Mouse (Mus musculus) layer of hippocampus, postnatal 36 days (tissue): ENCODE measurements around the gene Rangrf. TPM values are rescaled to one million over a fixed set of nuclear protein-coding genes. Genes with fewer than 3 reads are reported as not detected.
"Not testable (repeated sequence)": the region's sequence is repeated elsewhere in the genome, so short reads cannot be mapped to it uniquely, and the experiment has no call there.

Experiments used
- DNase-seq, 2 experiments: peaks; one replicate each; pipeline ENCODE4 v3.0.0; 2022
- total RNA-seq, 2 experiments: library from RNA; stranded (reverse); gene quantifications; 2 replicates each; pipeline ENCODE4 v1.2.3; 2021

Gene Rangrf
- total RNA-seq, 2 experiments from 2014 or later = 17.6 to 19.7 TPM

DNA sequence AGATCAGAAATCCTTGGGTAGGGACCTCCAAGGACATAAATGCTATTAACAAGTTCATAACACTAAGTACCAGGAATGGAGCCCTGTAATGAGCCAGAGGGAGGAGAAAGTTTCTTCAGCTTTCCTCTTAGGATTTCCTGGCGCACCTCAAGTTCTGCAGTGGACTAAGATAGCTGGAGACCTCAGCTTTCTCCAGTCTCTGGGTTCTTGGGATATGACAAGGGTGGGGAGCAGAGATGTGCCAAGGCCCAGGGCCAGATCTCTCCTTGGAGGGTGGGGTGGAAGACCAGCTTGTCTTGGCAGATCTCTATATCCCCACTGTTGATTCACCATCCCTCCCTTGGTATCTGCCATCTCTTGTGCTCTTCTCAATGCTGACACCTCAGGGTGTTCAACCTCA lies 616 bp upstream of the Rangrf start:
- DNase-seq = no peak

DNA sequence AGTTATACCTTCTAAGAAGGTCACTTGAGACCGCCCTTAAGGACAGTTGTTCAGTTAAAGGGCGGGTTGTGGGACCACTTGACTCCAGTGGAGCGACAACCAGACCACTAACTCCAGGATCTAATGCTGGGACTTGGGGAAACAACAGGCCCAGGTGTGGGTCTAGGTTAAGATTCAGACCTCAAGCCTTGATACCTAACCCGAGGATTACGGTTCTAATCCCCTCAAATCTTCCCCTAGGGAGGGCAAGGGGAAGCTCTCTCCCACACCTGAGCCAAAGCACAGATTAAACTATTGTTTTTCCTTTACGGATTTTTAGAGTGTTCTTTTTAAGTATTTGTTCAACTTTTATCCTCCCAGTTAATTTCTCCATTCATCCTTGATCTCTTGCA lies 930 bp downstream of the Rangrf start:
- DNase-seq = no peak

DNA sequence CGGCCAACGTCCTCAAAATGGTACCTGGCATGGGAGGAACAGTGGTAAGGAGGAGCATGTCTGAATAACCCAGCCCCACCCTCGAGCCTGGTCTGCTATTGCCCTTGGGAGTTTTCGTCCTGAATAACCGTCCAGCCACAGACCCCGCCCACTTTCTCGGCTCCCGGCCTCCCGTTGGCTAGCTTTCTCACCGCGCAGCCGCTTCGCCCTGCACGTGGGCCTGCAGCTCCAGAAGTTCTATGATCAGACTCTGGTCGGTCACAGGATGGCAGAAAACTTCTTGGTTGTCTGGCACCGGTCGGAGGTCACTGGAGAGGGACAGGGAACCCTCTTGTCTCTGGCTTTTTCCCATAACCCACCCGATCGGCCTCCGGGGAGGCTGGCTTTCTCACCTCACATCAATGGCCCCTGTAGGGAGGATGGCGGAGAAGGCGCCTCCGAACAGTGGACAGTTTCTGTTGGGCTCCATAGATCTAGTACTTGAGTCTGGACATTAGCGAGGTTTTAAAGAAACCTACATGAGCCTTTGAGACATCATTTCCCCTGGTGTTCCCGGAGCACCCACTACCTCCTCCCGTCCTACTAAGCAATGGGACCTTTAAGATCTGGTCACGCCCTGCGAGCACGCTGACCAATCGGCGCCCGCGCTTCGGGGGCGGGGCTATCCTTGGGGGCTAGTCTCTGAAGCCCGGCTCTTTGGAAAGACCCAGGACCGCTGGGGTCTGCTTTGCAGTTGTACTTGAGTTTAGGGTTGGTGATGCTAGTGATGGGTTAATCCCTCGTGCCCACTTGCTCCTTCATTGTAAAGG lies 1.5 kb downstream of the Rangrf start:
- DNase-seq = peak; percentile 77 to 80

DNA sequence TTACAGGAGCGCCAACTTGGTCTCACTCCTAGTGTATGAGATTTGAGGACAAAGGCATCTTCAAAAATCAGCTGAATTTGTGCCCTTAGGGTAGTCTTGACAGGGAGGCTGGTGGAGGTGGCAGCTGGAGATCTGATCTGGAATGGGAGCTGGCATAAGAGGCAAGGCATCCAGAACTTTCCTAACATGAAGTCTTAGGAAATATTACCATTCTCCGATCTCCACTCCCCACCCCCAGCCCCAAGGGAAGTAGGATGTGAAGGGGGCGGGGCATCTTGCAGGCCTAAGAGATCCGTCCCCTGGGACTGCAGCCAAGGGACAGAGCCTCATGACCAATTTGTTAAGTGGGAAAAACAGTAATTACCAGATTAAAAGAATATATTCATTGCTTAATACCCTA lies 4.8 kb downstream of the Rangrf start:
- no peak for DNase-seq

DNA sequence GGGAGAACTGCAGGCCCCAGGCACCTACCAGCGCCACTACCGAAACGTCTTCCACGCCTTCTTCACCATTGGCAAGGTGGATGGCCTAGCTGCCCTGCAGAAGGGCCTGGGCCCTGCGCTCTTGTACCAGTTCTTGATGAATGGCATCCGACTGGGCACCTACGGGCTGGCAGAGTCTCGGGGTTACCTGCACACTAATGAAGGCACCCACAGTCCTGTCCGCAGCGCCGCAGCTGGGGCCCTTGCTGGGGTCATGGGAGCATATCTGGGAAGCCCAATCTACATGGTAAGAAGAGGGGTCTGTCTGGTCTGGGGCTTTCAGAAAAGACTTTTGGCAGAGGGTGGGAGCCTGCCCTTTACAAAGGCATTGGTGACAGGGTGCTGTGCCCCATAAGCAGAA lies 6.2 kb downstream of the Rangrf start:
- no peak for DNase-seq

DNA sequence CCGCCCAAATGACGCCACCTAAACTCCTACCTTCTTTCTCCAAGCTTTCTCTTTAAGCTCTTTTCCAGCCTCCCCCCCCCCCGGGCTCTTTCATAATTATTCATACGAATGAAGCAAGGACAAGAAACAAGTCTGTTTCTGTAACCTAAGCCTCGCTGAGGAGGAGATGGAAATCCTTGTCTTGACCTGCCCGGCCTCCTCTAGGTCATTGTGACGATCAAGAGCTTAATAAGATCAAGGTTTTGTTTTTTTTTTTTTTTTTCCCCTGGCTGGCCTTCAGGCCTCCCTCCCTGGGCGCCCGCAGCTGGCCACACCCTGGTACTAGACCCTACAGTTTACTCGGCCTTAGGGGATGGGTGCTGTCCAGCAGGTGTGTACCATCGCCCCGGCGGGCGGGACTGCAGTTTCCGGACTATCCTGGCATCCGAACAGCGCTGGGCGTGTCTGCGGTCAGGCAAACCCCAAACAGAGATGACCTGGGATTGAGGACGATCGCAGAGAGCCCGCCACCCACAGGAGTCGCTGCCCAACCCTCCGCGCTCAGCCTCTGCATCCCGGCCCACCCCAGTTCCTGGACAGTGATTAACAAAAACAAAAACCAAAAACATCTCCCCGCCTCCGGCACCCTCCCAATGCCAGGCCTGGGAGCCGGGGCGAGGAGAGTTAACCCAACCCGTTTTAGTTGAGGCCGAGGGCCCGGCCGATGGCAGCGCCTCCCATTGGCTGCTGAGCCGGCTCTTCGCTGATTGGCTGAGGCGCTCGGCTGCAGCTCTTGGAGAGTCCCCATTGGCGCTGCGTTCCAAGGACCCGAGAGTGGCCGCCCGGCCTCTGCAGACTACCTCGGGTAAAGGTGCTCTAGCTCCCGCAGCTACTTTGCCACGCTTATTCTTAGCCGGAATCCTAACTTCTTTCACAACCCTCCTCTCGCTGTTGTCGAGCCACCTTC lies 7.4 kb downstream of the Rangrf start, which contains the start of gene Slc25a35:
TSS of gene Slc25a35 (plus strand) at position 795 of the 946 bp plus-strand sequence.
- peak; percentile 89 for DNase-seq

DNA sequence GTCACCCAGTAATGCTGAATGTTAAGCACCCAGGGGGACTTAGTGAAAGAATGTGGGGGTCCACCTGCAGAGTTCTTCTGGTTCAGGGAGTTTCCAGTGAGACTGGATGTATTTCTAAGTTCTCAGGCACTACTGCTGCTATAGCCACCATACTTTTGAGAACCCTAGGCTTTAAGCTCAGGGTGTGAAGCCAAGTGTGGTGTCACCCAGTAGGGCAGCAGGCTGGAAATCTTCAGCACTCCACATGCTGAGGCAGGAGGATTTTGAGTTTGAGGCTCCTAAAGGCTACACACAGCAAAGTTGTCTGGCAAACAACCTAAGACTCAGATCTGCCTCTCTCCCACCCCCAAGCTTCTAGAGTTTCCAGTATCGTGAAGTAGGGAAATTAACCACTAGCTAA lies 8.4 kb downstream of the Rangrf start:
- DNase-seq = no peak

DNA sequence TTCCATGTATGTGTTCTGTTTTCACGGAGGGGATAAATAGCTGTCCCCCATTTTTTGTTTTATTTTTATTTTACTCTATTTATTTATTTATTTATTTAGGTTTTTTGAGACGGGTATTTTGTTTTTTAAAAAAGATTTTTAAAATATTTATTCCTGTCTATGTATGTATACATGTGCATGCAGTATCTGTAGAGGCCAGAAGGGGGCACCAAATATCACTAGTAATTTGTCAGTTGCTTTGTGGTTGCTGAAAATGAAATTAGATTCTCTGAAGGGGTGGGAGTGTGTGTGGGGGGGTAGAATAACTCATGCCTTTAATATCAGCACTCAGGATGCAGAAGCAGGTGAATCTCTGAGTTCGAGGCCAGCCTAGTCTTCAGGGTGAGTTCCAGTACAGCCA lies 9.1 kb downstream of the Rangrf start:
- no peak for DNase-seq

DNA sequence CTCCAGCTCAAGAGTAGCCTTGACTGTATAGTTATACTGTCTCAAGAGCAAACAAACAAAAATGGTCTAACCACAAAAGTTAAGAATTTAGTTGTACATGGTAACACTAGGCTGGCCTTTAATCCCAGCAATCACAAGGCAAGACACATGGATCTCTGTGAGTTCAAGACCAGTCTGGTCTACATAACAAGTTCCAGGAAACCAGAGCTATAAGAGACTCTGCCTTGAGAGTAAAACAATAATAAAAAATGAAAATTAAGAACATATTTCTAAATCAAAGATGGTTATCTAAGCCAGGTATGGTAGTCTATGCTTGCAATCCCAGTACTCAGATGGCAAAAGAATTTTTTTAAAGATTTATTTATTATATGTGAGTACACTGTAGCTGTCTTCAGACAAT lies 9.9 kb downstream of the Rangrf start:
- no peak for DNase-seq

DNA sequence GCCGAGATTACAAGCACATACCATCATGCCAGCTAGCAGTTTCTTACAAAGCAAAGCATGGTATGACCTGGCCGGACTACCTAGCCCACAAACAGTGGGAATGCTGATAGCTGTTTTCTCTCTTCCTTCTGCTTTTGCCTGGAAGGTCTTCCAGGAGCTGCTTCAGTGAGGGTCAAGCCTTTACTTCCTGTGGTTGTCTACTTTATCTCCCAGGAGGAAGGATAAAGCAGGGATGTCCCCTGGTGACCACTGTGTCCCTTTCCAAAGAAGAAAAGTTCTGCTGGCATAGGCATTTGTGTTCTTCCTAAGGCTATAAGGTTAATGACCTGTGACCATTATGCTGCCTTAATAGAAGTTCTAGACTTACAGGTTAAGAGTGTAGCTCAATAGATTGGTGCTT lies 11.6 kb downstream of the Rangrf start:
- DNase-seq = no peak

DNA sequence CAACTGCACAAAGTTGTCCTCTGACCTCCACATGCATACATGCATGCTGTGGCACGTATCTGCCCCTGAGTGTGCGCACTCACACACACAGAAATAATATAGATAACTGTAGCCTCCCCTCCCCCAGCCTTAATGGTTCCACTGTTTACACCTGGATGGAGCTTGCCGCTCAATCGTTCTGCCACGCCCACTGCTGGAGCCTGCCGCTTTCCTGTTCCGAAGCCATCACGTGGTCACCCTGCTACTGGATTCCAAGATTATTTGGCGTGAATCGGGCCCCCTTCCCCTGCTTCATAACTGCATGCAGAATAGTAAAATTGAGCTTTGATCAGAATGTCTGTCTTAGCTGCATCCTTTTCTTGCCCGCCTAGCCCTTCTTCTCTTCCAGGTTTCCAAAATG lies 12.8 kb downstream of the Rangrf start:
- DNase-seq = not testable (repeated sequence)

DNA sequence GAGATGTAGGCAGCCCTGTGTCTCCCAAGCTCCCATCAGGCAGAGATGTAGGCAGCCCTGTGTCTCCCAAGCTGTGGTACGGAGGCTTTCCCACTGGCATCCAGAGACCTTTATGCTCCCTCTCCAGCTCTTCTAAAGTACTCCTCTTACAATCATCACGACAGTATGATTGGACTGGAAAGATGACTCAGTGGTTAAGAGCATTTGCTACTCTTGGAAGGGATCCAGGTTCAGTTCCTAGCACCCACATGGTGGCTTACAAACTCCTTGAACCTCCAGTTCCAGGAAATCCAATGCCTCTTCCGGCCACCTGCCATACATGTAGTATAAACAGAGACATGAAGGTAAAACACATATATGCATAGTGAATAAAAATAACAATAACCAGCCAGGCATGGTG lies 13.4 kb downstream of the Rangrf start:
- no peak for DNase-seq

DNA sequence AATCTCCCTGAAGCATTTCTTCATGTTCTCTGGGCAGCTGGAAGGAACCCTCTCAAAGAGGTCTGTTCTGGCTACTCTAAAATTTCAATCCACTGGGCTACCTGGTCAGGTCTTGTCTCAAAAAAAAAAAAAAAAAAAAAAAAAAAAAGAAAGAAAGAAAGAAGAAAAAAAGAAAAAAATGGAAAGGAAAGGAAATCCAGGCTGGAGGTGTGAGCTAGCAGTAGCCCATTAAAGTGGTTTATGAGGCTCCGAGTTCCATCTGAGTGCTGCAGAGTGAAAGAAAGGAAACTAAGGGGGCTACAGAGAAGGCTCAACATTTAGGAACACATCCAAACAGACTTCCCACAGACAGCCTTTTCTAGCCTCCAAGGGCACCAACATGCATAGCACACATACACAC lies 17.0 kb downstream of the Rangrf start:
- DNase-seq = no peak

DNA sequence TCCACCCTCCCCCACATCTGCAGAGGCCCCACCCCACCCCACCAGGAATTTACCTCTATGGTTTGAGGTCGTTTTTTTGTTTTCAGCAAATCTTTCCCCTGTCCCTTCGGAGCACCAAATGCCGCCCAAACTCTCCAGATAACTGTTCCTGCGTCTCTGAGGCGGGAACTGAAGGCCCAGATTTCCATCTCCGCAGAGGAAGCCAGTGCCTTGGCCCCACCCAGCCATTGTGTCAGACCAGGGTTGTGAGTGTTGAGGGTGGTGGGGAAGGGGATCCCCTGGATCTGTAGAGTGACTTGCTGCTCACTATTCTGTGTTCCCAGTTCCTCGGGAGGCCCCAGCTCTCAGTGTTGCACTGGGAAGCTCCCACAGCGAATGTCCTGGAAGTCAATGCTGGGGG lies 17.7 kb downstream of the Rangrf start, which contains the start of gene Arhgef15:
TSS of gene Arhgef15 (minus strand) at position 173 of the 400 bp plus-strand sequence.
- DNase-seq = no peak

DNA sequence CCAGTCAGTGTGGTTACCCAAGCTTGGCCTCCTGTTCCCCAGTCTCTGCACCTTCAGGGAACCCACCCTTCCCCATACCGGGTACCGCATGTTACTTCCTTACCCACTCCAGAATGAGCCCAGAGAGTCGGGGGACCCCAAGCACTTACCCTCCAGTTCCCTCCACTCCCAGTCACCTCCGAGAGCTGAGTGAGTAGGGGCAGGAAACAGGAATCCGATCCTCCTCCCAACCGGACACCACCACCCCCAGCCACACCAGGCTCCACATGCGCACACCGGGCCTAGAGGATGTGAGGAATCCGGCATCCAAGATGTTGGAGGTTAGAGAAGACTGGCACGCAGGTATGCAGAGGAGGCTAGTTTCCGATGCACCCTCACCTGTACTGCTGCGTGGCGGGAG lies 18.3 kb downstream of the Rangrf start:
- DNase-seq = no peak

DNA sequence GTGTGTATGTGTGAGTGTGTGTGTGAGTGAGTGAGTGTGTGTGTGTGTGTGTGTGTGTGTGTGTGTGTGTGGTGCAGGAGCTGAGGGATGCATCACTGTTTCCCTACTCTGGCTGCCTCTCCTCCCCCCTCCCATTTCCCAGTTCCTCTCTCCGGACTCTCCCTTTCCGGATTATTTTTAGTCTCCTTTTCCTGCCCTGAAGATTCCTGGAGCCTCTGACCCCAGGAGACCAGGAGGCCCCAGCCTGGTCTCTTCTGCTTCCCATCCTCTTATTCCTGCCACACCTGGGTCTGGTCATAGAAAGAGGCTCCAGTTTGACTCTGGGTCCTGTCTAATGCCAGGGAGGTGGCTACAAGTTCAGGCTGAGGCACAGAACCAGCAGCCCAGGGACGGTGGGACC lies 18.9 kb downstream of the Rangrf start:
- DNase-seq = no peak

DNA sequence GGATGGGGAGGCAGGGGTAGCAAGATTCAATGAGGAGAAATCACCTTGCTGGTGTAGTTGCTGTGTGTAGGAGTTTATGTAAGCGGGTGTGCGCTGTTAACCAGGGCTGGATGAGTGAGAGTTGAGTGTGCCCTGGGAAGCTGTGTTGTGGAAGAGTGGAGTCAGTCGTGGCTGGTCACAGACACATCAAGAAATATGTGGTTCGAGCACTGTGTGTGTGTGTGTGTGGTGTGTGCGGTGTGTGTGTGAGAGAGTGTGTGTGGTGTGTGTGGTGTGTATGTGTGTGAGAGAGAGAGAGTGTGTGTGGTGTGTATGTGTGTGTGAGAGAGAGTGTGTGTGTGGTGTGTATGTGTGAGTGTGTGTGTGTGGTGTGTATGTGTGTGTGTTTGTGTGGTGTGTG lies 19.5 kb downstream of the Rangrf start:
- DNase-seq = no peak

DNA sequence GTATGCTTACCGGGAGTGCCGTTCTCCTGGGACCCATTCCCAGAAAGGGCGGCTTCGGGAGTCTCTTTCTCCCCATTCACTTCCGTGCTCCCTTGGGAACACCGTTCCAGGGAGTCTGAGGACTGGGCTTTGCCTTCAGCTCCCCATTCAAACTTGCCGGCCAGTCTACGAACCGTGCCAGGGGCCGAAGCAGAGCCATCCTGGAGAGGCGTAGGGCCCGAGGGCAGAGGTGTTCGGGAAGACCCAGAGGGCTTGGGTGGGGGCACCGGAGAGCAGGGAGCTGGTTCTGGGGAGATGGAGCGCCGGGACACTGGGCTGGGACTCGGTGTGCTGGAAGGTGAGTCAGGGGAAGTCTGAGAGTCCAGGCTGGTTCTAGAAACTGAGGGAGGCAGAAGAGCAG lies 20.6 kb downstream of the Rangrf start:
- no peak for DNase-seq

DNA sequence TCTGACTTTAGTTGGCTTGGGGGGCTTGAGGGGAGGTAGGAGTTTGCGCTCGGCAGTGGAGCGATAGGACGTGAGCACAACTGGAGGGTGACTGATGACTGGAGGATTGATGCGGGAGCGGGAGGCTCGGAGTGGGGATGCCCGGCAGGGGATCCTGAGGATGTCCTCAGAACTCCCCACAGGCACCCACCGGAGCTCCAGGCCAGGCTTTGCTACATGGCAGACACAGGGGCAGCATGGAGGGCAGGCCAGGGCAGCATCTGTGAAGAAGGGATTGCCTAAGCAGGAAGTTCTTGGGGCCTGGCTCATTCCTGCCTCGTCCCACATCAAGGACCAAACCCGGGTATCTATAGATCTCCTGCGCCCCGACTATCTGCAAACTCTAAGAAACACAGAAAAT lies 21.1 kb downstream of the Rangrf start:
- DNase-seq = no peak

DNA sequence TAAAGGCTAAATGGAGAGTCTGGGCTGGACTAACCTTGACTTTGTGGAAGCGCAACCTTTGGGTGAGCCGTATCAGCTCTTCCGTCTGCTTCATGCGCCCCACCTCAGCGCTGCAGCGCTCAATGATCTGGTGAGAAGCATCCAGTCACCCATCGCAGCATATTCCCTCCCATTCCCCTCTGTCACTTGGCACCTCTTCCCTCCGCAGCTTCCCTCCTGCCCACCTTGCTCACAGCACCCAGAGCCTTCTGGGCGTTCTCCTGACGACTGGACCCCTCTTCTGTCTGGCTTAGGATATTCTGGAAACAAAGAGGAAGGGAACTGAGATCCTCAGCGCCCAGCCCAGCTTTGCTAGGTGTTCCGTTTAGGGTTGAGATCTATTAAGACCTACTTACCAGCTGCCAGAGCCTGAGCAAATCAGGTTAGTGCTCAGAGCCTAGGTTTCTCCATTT lies 27.4 kb downstream of the Rangrf start:
- no peak for DNase-seq

DNA sequence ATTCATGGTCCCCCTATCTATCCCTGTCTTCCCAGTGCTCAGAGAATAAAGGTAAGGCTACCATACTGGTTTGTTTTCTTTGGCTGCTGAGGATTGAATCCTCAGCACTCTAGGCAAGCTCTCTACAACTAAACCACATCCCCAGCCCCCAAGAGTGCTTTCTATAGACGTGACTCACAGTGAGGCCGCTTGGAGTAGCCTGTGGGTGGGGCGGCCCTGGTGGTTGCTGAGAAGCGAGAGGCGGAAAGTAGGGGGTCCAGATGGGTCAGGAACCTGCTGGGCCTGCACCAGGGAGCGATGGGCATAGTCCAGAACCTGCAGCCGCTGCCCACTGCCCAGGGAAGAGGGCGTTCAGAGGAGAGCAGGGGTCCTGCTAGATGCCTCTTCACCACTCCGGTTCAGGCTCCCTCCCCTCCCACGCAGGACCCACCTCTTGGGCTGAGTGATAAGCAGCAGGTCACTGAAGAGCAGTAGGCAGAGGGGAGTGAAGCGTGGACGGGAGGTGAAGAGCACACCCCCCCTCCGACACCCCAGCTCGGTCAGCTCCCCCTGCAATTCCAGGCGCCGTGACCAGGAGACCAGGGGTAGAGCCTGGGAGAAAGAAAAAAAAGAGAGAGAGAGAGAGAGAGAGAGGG lies 28.1 kb downstream of the Rangrf start:
- no peak for DNase-seq

DNA sequence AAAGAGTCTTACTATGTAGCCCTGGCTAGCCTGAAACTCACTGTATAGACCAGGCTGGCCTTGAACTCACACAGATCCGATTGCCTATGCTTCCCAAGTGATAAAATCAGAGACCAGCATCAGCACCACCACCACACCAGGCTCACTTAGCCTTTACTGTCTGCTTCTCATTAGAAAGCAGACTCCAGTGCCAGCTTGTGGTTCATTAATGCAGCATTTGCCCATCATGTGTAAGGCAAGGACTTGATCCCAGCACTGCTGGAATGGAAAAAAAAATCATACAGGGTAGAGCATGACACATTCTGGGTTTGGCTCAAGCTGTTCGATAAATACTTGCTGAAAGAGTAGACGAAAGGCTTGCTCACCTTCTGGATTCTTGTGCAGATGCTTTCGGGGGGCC lies 29.0 kb downstream of the Rangrf start:
- no peak for DNase-seq

DNA sequence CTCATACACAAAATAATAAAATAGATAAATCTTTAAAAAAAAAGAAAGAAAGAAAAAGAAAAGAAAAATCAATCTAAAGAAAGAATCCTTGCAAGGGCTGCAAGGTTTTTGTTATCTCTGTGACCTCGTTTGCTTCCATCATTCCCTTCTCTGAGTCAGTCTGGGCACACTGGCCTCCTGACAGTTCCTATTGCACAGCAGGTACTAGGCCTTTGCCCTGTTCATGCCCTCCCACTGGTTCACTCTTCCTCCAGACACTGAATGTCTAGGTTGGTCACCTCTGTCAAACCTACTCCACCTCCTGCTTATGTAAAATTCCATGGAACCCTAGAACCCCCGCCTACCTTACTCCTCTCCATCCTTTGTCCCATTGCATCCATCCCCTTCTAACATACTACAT lies 29.7 kb downstream of the Rangrf start:
- DNase-seq = no peak
